Mouse (Mus musculus): ENCODE data around the gene Ppp5c.

- no peak for TF ChIP-seq CTCF (IDR thresholded peaks at IDR 0.05; ENCODE audit: extremely low read depth, insufficient read length, insufficient replicate concordance, low read depth, low read length)
- no peak for TF ChIP-seq POLR2A (IDR thresholded peaks at IDR 0.05; ENCODE audit: low read depth, low read length)
These were observed 49.1 kb downstream of the Ppp5c start for GRCm38 (mm10) chr7:16978593-16978992.
